Mouse (Mus musculus) granulocyte monocyte progenitor cell, adult 5-6 weeks (primary cell): Measurements from ENCODE around the gene Cxcr3. TPM values are rescaled to one million over a fixed set of nuclear protein-coding genes. Genes with fewer than 3 reads are reported as not detected.

Experiments used
- total RNA-seq, 2 experiments: library from RNA; stranded (forward) in 1 of 2; stranded (reverse) in 1 of 2; fragments of 200-712, 200-1000 nt in 1 of 2; fragments of >200 nt in 1 of 2; fragmentation: Nextera tagmentation in 1 of 2; gene quantifications; 2 replicates each; pipeline ENCODE4 v1.2.3; 2014 to 2017

Gene Cxcr3
- total RNA-seq, 2 experiments from 2014 or later, result 0.10 TPM; not detected in 1

Other genes starting within 250 kb of the Cxcr3 start
- 38.6 and 43.4 TPM in 2 replicates for gene Taf1, start 201.5 kb downstream of the Cxcr3 start, total RNA-seq (2014; fragmentation: Nextera tagmentation)
- 51.1 and 62.5 TPM in 2 replicates for gene Taf1, start 201.5 kb downstream of the Cxcr3 start, total RNA-seq (2017)
- gene Ogt, start 94.2 kb downstream of the Cxcr3 start, total RNA-seq (2014; fragmentation: Nextera tagmentation), result 151 and 200 TPM in 2 replicates
- gene Ogt, start 94.2 kb downstream of the Cxcr3 start, total RNA-seq (2017), result 56.5 and 66.4 TPM in 2 replicates
- not detected in 2 replicates for gene Gm4779, start 60.2 kb upstream of the Cxcr3 start, total RNA-seq (2014; fragmentation: Nextera tagmentation)
- 0.43 and 4.0 TPM in 2 replicates for gene Gm4779, start 60.2 kb upstream of the Cxcr3 start, total RNA-seq (2017)
- gene 8030474K03Rik, start 60.4 kb upstream of the Cxcr3 start, total RNA-seq (2014; fragmentation: Nextera tagmentation), result not detected in 2 replicates
- gene 8030474K03Rik, start 60.4 kb upstream of the Cxcr3 start, total RNA-seq (2017), result 1.1 TPM in 1 of 2 replicates, not detected in the other
- 19.5 and 21.0 TPM in 2 replicates for gene Nhsl2, start 115.1 kb upstream of the Cxcr3 start, total RNA-seq (2014; fragmentation: Nextera tagmentation)
- gene Nhsl2, start 115.1 kb upstream of the Cxcr3 start, total RNA-seq (2017), result 11.0 and 11.3 TPM in 2 replicates